Mouse (Mus musculus) testis, adult 2 months (tissue): ENCODE measurements around the gene Fstl5. TPM values are rescaled to one million over a fixed set of nuclear protein-coding genes. Genes with fewer than 3 reads are reported as not detected.

Experiments
- H3K27ac ChIP-seq: fragments of 200-500 bp; 2 replicates; pipeline ENCODE4 v1.5.1; 2012; ENCODE audit warnings: low read depth, low read length; ENCODE audit not compliant: control insufficient read depth, insufficient read depth
- H3K27me3 ChIP-seq: fragments of 200-500 bp; 2 replicates; pipeline ENCODE4 v1.6.1; 2012; ENCODE audit warnings: mild to moderate bottlenecking, low read length, moderate library complexity; ENCODE audit not compliant: control insufficient read depth, insufficient read depth
- H3K36me3 ChIP-seq: fragments of 200-500 bp; 2 replicates; pipeline ENCODE4 v1.6.1; 2012; ENCODE audit warnings: mild to moderate bottlenecking, low read length; ENCODE audit not compliant: control insufficient read depth, insufficient read depth
- H3K4me1 ChIP-seq: fragments of 200-500 bp; 2 replicates; pipeline ENCODE4 v1.6.1; 2012; ENCODE audit warnings: low read length; ENCODE audit not compliant: control insufficient read depth, insufficient read depth
- H3K4me3 ChIP-seq: fragments of 200-500 bp; 2 replicates; pipeline ENCODE4 v1.5.1; 2012; ENCODE audit warnings: low read depth, mild to moderate bottlenecking, low read length, moderate library complexity, mixed read lengths; ENCODE audit not compliant: control insufficient read depth
- CTCF ChIP-seq: fragments of 200-500 bp; IDR thresholded peaks from 2 replicates; pipeline ENCODE4 v1.5.1; 2012; ENCODE audit warnings: low read depth, mild to moderate bottlenecking, inconsistent platforms, low read length, moderate library complexity; ENCODE audit not compliant: control insufficient read depth, insufficient read depth, insufficient replicate concordance
- POLR2A ChIP-seq: fragments of 200-500 bp; IDR thresholded peaks from 2 replicates; pipeline ENCODE4 v1.6.1; 2012; ENCODE audit warnings: low read depth, mild to moderate bottlenecking, inconsistent platforms, low read length, moderate library complexity; ENCODE audit not compliant: control insufficient read depth
- polyA plus RNA-seq: library from polyadenylated mRNA; depleted of rRNA; stranded (reverse); fragments of >200 nt; gene quantifications from 2 replicates; pipeline ENCODE4 v1.2.3, GENCODE M21; 2012

The Fstl5 gene
- polyA plus RNA-seq, 1 experiment = 0.35 TPM

DNA sequence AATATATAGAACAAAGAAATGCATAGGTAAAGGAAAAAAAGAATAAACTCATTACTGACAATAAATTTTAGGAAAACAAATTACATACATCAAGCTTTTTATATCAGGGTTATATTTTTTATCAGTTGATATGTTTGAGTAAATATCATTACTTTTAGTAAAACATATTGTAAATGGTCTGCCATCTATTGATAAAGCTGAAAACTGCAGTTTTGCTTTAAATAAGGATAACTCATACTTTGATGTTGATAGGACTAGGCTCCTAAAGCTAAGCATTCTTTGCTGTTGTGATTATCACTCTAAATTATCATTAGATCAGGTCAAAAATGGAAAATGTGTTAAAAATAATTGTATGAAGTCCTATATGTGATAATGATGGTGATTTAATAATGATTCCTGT lies 493.3 kb downstream of the Fstl5 start:
- Histone ChIP-seq H3K4me1 (no peaks in the 10 kb centered on the region), H3K27ac (no peak overlapping the region), H3K27me3 (no peaks in the 10 kb centered on the region), H3K4me3 (no peak overlapping the region), H3K36me3 (no peaks in the 10 kb centered on the region)
- TF ChIP-seq POLR2A = no peak
- TF ChIP-seq CTCF = no peak

- Histone ChIP-seq H3K27me3 (no peaks in the 10 kb centered on the region), H3K36me3 (no peaks in the 10 kb centered on the region), H3K4me3 (no peak overlapping the region), H3K4me1 (no peaks in the 10 kb centered on the region), H3K27ac (no peak overlapping the region)
- TF ChIP-seq CTCF (no peak), POLR2A (no peak)
Observed at GRCm38 (mm10) chr3:76572478-76572877, 498.4 kb downstream of the Fstl5 start.

DNA sequence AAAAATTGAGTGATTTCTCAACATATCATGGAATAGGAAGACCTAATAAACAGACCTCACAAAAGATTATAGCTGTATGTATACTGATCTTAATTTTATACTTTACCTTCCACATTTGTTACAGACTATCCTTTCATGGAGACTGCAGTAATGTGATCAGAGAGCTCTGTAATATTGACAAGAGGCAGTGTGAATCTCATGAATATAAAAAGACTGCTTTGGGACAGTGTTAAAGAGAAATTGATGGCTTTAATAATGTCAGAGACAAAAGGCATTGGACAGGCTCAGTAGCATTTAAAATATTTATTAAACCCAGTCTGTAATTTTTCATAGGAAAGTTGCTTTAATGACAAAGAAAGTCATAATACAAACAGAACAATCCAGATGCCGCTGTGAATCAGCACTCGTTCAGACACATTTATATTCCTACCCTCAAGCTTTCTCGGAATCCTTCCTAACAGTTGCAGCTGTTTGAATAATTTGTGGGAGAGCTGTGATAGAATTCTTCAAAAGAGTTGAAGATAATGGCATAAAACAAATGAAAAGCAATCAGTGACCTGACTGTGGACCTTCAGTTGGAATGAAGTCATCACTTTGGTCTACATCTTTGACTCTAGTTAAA lies 499.0 kb downstream of the Fstl5 start:
- TF ChIP-seq CTCF (no peak), POLR2A (no peak)
- Histone ChIP-seq H3K4me3 (no peak overlapping the region), H3K36me3 (no peaks in the 10 kb centered on the region), H3K4me1 (no peaks in the 10 kb centered on the region), H3K27ac (no peak overlapping the region), H3K27me3 (no peaks in the 10 kb centered on the region)

- Histone ChIP-seq H3K27me3 (no peaks in the 10 kb centered on the region), H3K36me3 (no peaks in the 10 kb centered on the region), H3K4me1 (no peaks in the 10 kb centered on the region), H3K4me3 (no peak overlapping the region), H3K27ac (no peak overlapping the region)
- no peak for TF ChIP-seq CTCF
- TF ChIP-seq POLR2A = no peak
Observed at GRCm38 (mm10) chr3:76593148-76593547, 519.1 kb downstream of the Fstl5 start.

DNA sequence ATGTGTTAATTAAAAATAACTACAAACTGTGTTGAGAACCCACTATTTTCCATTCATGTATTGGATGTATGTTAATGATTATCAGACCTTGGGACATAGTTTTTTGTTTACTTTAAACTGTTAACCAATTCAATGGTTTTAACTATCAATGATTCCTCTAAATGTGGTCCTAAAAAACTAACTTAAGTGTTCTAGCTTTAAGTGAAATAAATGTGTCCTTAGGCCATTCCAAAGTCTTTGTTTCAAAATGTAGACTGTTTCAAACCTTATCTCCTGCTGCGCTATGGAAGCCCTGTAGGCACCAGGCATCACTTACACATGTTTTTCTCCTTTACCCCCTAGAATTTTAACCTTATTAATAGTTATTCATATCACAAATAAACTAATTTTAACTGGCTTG lies 546.0 kb downstream of the Fstl5 start:
- no peak overlapping the region for H3K4me3 ChIP-seq
- H3K4me1 ChIP-seq = no peaks in the 10 kb centered on the region
- no peak overlapping the region for H3K27ac ChIP-seq
- TF ChIP-seq CTCF (no peak), POLR2A (no peak)
- H3K36me3 ChIP-seq = no peaks in the 10 kb centered on the region
- no peaks in the 10 kb centered on the region for H3K27me3 ChIP-seq

DNA sequence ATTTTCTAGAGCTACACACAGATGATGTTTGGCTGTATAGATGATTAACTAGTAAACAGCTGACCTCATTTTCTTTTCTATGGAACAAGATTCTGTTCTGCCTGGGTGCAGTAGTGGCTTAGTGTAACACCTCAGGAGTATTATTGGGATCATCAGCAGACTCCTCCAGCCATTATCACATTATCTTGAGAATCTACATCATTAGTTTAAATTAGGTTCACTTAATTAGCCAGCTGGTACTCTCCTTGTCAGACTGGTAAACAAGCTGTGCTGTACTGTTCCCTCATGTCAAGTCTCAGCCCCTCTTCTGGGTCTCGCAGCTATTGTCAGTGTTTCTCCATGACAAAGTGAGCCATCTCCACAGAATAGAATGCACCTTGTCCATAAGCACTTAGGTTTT lies 580.2 kb downstream of the Fstl5 start:
- Histone ChIP-seq H3K27ac (no peak overlapping the region), H3K4me3 (no peak overlapping the region), H3K27me3 (no peaks in the 10 kb centered on the region), H3K4me1 (no peaks in the 10 kb centered on the region), H3K36me3 (no peaks in the 10 kb centered on the region)
- TF ChIP-seq POLR2A = no peak
- TF ChIP-seq CTCF = no peak

GRCm38 (mm10) chr3:76670859-76671258 lies 596.8 kb downstream of the Fstl5 start:
- Histone ChIP-seq H3K4me1 (no peaks in the 10 kb centered on the region), H3K27ac (no peak overlapping the region), H3K27me3 (no peaks in the 10 kb centered on the region), H3K4me3 (no peak overlapping the region), H3K36me3 (no peaks in the 10 kb centered on the region)
- TF ChIP-seq CTCF (no peak), POLR2A (no peak)

GRCm38 (mm10) chr3:76676006-76676405 lies 601.9 kb downstream of the Fstl5 start:
- Histone ChIP-seq H3K27ac (no peak overlapping the region), H3K36me3 (no peaks in the 10 kb centered on the region), H3K27me3 (no peaks in the 10 kb centered on the region), H3K4me3 (no peak overlapping the region), H3K4me1 (no peaks in the 10 kb centered on the region)
- TF ChIP-seq POLR2A (no peak), CTCF (no peak)
